Mouse (Mus musculus) small intestine, adult 2 months (tissue): Measurements from ENCODE around the gene Gtf2f2.

Experiments used
- CTCF ChIP-seq: fragments of 200-500 bp; IDR thresholded peaks from 2 replicates; pipeline ENCODE4 v1.5.1; 2012; ENCODE audit warnings: low read depth, mild to moderate bottlenecking, control low read depth, inconsistent platforms, low read length, moderate library complexity, mixed read lengths; ENCODE audit not compliant: insufficient replicate concordance, insufficient read length; ENCODE audit errors: extremely low read depth
- POLR2A ChIP-seq: fragments of 200-500 bp; IDR thresholded peaks from 2 replicates; pipeline ENCODE4 v1.6.1; 2012; ENCODE audit warnings: low read depth, mild to moderate bottlenecking, control low read depth, inconsistent platforms, low read length, moderate library complexity

DNA sequence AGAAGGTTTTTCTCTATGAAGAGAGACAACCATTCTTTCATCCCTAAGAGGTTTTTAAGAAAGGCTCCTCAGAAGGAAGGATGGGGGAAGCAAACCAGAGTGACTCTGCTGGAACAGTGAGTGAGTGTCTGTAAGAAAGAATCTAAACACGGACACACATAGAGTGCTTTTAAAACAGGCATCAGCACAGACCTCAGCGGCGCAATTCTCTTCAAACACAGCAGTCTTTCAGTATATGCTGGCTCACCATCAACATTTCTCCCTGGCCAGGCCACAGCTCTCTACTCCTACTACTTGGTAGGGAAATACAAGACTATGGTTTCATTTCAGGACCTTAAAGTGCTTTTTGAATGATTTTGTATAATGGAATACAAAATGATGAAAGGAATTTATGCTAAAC, 29.4 kb downstream of the Gtf2f2 start:
- no peak for TF ChIP-seq CTCF
- TF ChIP-seq POLR2A: no peak
